Mouse (Mus musculus): Measurements from ENCODE around the gene Rgl1. TPM values are rescaled to one million over a fixed set of nuclear protein-coding genes. Genes with fewer than 3 reads are reported as not detected.

Rgl1 gene
- polyA plus RNA-seq, 1 experiment from 2014 or later = 23.6 TPM

- no peak; the same call in 1 of the 2 replicates for ATAC-seq
- WGBS = 79% methylated on average over 4 of the region's 4 CpGs
- H3K4me1 ChIP-seq (replicated peaks; ENCODE audit: control insufficient read depth, insufficient read depth, low read length) = no peaks in the 10 kb centered on the region
- H3K9ac ChIP-seq (replicated peaks; ENCODE audit: low read depth, low read length) = no peak overlapping the region
- H3K4me3 ChIP-seq (replicated peaks; ENCODE audit: low read length) = no peak overlapping the region
- no peaks in the 10 kb centered on the region for H3K9me3 ChIP-seq (ENCODE audit: control insufficient read depth, low read length)
- H3K27me3 ChIP-seq (replicated peaks; ENCODE audit: control insufficient read depth, insufficient read depth, low read length) = no peaks in the 10 kb centered on the region
- no peak overlapping the region for H3K27ac ChIP-seq (ENCODE audit: low read length)
- H3K36me3 ChIP-seq (ENCODE audit: control insufficient read depth, insufficient read depth) = no peaks in the 10 kb centered on the region
- H3K4me2 ChIP-seq (ENCODE audit: low read length) = no peak overlapping the region
These were observed 254.9 kb downstream of the Rgl1 start for GRCm38 (mm10) chr1:152511237-152511636.

GRCm38 (mm10) chr1:152508481-152509220, 257.5 kb downstream of the Rgl1 start:
- no peak for ATAC-seq
- H3K4me1 ChIP-seq (replicated peaks; ENCODE audit: control insufficient read depth, insufficient read depth, low read length) = no peaks in the 10 kb centered on the region
- WGBS = 93% methylated on average over 11 of the region's 11 CpGs
- no peaks in the 10 kb centered on the region for H3K36me3 ChIP-seq (ENCODE audit: control insufficient read depth, insufficient read depth)
- H3K9ac ChIP-seq (replicated peaks; ENCODE audit: low read depth, low read length) = no peak overlapping the region
- no peaks in the 10 kb centered on the region for H3K9me3 ChIP-seq (ENCODE audit: control insufficient read depth, low read length)
- no peak overlapping the region for H3K27ac ChIP-seq (ENCODE audit: low read length)
- H3K4me2 ChIP-seq (ENCODE audit: low read length) = no peak overlapping the region
- H3K4me3 ChIP-seq (replicated peaks; ENCODE audit: low read length) = no peak overlapping the region
- H3K27me3 ChIP-seq (replicated peaks; ENCODE audit: control insufficient read depth, insufficient read depth, low read length) = no peaks in the 10 kb centered on the region

- no peak overlapping the region for H3K9ac ChIP-seq (replicated peaks; ENCODE audit: low read depth, low read length)
- H3K27ac ChIP-seq (ENCODE audit: low read length) = no peak overlapping the region
- H3K4me1 ChIP-seq (replicated peaks; ENCODE audit: control insufficient read depth, insufficient read depth, low read length) = no peaks in the 10 kb centered on the region
- H3K4me2 ChIP-seq (ENCODE audit: low read length) = no peak overlapping the region
- WGBS = 95% methylated on average over 7 of the region's 7 CpGs
- H3K4me3 ChIP-seq (replicated peaks; ENCODE audit: low read length) = no peak overlapping the region
- no peak for ATAC-seq
- no peaks in the 10 kb centered on the region for H3K36me3 ChIP-seq (ENCODE audit: control insufficient read depth, insufficient read depth)
- no peaks in the 10 kb centered on the region for H3K9me3 ChIP-seq (ENCODE audit: control insufficient read depth, low read length)
- no peaks in the 10 kb centered on the region for H3K27me3 ChIP-seq (replicated peaks; ENCODE audit: control insufficient read depth, insufficient read depth, low read length)
These were observed 259.4 kb downstream of the Rgl1 start for GRCm38 (mm10) chr1:152506726-152507125.

GRCm38 (mm10) chr1:152506175-152506574, 260.0 kb downstream of the Rgl1 start:
- ATAC-seq = no peak
- H3K27me3 ChIP-seq (replicated peaks; ENCODE audit: control insufficient read depth, insufficient read depth, low read length) = no peaks in the 10 kb centered on the region
- H3K36me3 ChIP-seq (ENCODE audit: control insufficient read depth, insufficient read depth) = no peaks in the 10 kb centered on the region
- H3K4me2 ChIP-seq (ENCODE audit: low read length) = no peak overlapping the region
- no peak overlapping the region for H3K9ac ChIP-seq (replicated peaks; ENCODE audit: low read depth, low read length)
- H3K27ac ChIP-seq (ENCODE audit: low read length) = no peak overlapping the region
- no peaks in the 10 kb centered on the region for H3K4me1 ChIP-seq (replicated peaks; ENCODE audit: control insufficient read depth, insufficient read depth, low read length)
- no peak overlapping the region for H3K4me3 ChIP-seq (replicated peaks; ENCODE audit: low read length)
- no peaks in the 10 kb centered on the region for H3K9me3 ChIP-seq (ENCODE audit: control insufficient read depth, low read length)
- 95% methylated on average over 5 of the region's 5 CpGs for WGBS

GRCm38 (mm10) chr1:152499802-152500201, 266.3 kb downstream of the Rgl1 start:
- WGBS = 87% methylated on average over 12 of the region's 12 CpGs
- ATAC-seq = no peak
- Histone ChIP-seq H3K27me3 (replicated peaks; ENCODE audit: control insufficient read depth, insufficient read depth, low read length) (no peaks in the 10 kb centered on the region), H3K9me3 (ENCODE audit: control insufficient read depth, low read length) (no peaks in the 10 kb centered on the region), H3K36me3 (ENCODE audit: control insufficient read depth, insufficient read depth) (no peaks in the 10 kb centered on the region), H3K9ac (replicated peaks; ENCODE audit: low read depth, low read length) (no peak overlapping the region), H3K4me3 (replicated peaks; ENCODE audit: low read length) (no peak overlapping the region), H3K4me1 (replicated peaks; ENCODE audit: control insufficient read depth, insufficient read depth, low read length) (no peaks in the 10 kb centered on the region), H3K27ac (ENCODE audit: low read length) (no peak overlapping the region), H3K4me2 (ENCODE audit: low read length) (no peak overlapping the region)

- no peak overlapping the region for H3K27ac ChIP-seq (ENCODE audit: low read length)
- H3K4me1 ChIP-seq (replicated peaks; ENCODE audit: control insufficient read depth, insufficient read depth, low read length) = no peaks in the 10 kb centered on the region
- H3K36me3 ChIP-seq (ENCODE audit: control insufficient read depth, insufficient read depth) = no peaks in the 10 kb centered on the region
- 74% methylated on average over 11 of the region's 11 CpGs for WGBS
- no peaks in the 10 kb centered on the region for H3K27me3 ChIP-seq (replicated peaks; ENCODE audit: control insufficient read depth, insufficient read depth, low read length)
- no peak overlapping the region for H3K9ac ChIP-seq (replicated peaks; ENCODE audit: low read depth, low read length)
- ATAC-seq = no peak
- no peaks in the 10 kb centered on the region for H3K9me3 ChIP-seq (ENCODE audit: control insufficient read depth, low read length)
- H3K4me2 ChIP-seq (ENCODE audit: low read length) = no peak overlapping the region
- H3K4me3 ChIP-seq (replicated peaks; ENCODE audit: low read length) = no peak overlapping the region
These were observed 268.6 kb downstream of the Rgl1 start for GRCm38 (mm10) chr1:152497581-152497980.

GRCm38 (mm10) chr1:152496831-152497230, 269.3 kb downstream of the Rgl1 start:
- Histone ChIP-seq H3K9me3 (ENCODE audit: control insufficient read depth, low read length) (no peaks in the 10 kb centered on the region), H3K27me3 (replicated peaks; ENCODE audit: control insufficient read depth, insufficient read depth, low read length) (no peaks in the 10 kb centered on the region), H3K36me3 (ENCODE audit: control insufficient read depth, insufficient read depth) (no peaks in the 10 kb centered on the region), H3K4me3 (replicated peaks; ENCODE audit: low read length) (no peak overlapping the region), H3K4me2 (ENCODE audit: low read length) (no peak overlapping the region), H3K9ac (replicated peaks; ENCODE audit: low read depth, low read length) (no peak overlapping the region), H3K4me1 (replicated peaks; ENCODE audit: control insufficient read depth, insufficient read depth, low read length) (no peaks in the 10 kb centered on the region), H3K27ac (ENCODE audit: low read length) (no peak overlapping the region)
- WGBS = 62% methylated on average over 2 of the region's 2 CpGs
- no peak for ATAC-seq

GRCm38 (mm10) chr1:152492258-152492657, 273.9 kb downstream of the Rgl1 start:
- no peak overlapping the region for H3K4me2 ChIP-seq (ENCODE audit: low read length)
- 98% methylated on average over 1 of the region's 1 CpGs for WGBS
- no peaks in the 10 kb centered on the region for H3K27me3 ChIP-seq (replicated peaks; ENCODE audit: control insufficient read depth, insufficient read depth, low read length)
- no peaks in the 10 kb centered on the region for H3K36me3 ChIP-seq (ENCODE audit: control insufficient read depth, insufficient read depth)
- H3K4me3 ChIP-seq (replicated peaks; ENCODE audit: low read length) = no peak overlapping the region
- no peak overlapping the region for H3K9ac ChIP-seq (replicated peaks; ENCODE audit: low read depth, low read length)
- no peak overlapping the region for H3K27ac ChIP-seq (ENCODE audit: low read length)
- H3K9me3 ChIP-seq (ENCODE audit: control insufficient read depth, low read length) = no peaks in the 10 kb centered on the region
- H3K4me1 ChIP-seq (replicated peaks; ENCODE audit: control insufficient read depth, insufficient read depth, low read length) = no peaks in the 10 kb centered on the region
- no peak for ATAC-seq

- H3K36me3 ChIP-seq (ENCODE audit: control insufficient read depth, insufficient read depth) = no peaks in the 10 kb centered on the region
- H3K9me3 ChIP-seq (ENCODE audit: control insufficient read depth, low read length) = no peaks in the 10 kb centered on the region
- no peak for ATAC-seq
- H3K9ac ChIP-seq (replicated peaks; ENCODE audit: low read depth, low read length) = no peak overlapping the region
- no peak overlapping the region for H3K27ac ChIP-seq (ENCODE audit: low read length)
- WGBS = 84% methylated on average over 1 of the region's 1 CpGs
- no peaks in the 10 kb centered on the region for H3K4me1 ChIP-seq (replicated peaks; ENCODE audit: control insufficient read depth, insufficient read depth, low read length)
- no peak overlapping the region for H3K4me2 ChIP-seq (ENCODE audit: low read length)
- no peak overlapping the region for H3K4me3 ChIP-seq (replicated peaks; ENCODE audit: low read length)
- no peaks in the 10 kb centered on the region for H3K27me3 ChIP-seq (replicated peaks; ENCODE audit: control insufficient read depth, insufficient read depth, low read length)
These were observed 275.3 kb downstream of the Rgl1 start for GRCm38 (mm10) chr1:152490842-152491241.

- H3K36me3 ChIP-seq (ENCODE audit: control insufficient read depth, insufficient read depth) = no peaks in the 10 kb centered on the region
- H3K9ac ChIP-seq (replicated peaks; ENCODE audit: low read depth, low read length) = no peak overlapping the region
- H3K27ac ChIP-seq (ENCODE audit: low read length) = no peak overlapping the region
- no peak overlapping the region for H3K4me2 ChIP-seq (ENCODE audit: low read length)
- H3K27me3 ChIP-seq (replicated peaks; ENCODE audit: control insufficient read depth, insufficient read depth, low read length) = no peaks in the 10 kb centered on the region
- no peak for ATAC-seq
- H3K9me3 ChIP-seq (ENCODE audit: control insufficient read depth, low read length) = no peaks in the 10 kb centered on the region
- WGBS = 60% methylated on average over 4 of the region's 4 CpGs
- H3K4me1 ChIP-seq (replicated peaks; ENCODE audit: control insufficient read depth, insufficient read depth, low read length) = no peaks in the 10 kb centered on the region
- no peak overlapping the region for H3K4me3 ChIP-seq (replicated peaks; ENCODE audit: low read length)
These were observed 290.0 kb downstream of the Rgl1 start for GRCm38 (mm10) chr1:152476126-152476525.

Data from forebrain, embryonic 16.5 days (tissue).